Mouse (Mus musculus) layer of hippocampus, adult 18-20 months (tissue): ENCODE results near the gene Wfdc2. TPM values are rescaled to one million over a fixed set of nuclear protein-coding genes. Genes with fewer than 3 reads are reported as not detected.
"Not testable (repeated sequence)": the region's sequence is repeated elsewhere in the genome, so short reads cannot be mapped to it uniquely, and the experiment has no call there.

ENCODE experiments used
- DNase-seq, 2 experiments: peaks; one replicate each; pipeline ENCODE4 v3.0.0; 2022; ENCODE audit warnings: low spot score in 2 of 2
- total RNA-seq, 2 experiments: library from RNA; stranded (reverse); gene quantifications; 2 replicates each; pipeline ENCODE4 v1.2.3; 2021

Gene Wfdc2
- total RNA-seq, 2 experiments from 2014 or later, result 0.67 to 0.96 TPM

- DNase-seq, result no peak
These were observed 17.6 kb upstream of the Wfdc2 start for GRCm38 (mm10) chr2:164544454-164545097.

- no peak for DNase-seq
These were observed 12.9 kb upstream of the Wfdc2 start for GRCm38 (mm10) chr2:164549338-164549737.

- DNase-seq, result peak; percentile 36 to 55
These were observed 12.0 kb upstream of the Wfdc2 start for GRCm38 (mm10) chr2:164549963-164550894.

- DNase-seq, result no peak
These were observed 11.3 kb upstream of the Wfdc2 start for GRCm38 (mm10) chr2:164550895-164551269.

GRCm38 (mm10) chr2:164551502-164551901 lies 10.7 kb upstream of the Wfdc2 start:
- DNase-seq, result no peak

GRCm38 (mm10) chr2:164558426-164558825 lies 3.8 kb upstream of the Wfdc2 start:
- peak; percentile 55 to 77 for DNase-seq

- no peak for DNase-seq
These were observed 3.1 kb upstream of the Wfdc2 start for GRCm38 (mm10) chr2:164558991-164559645.

GRCm38 (mm10) chr2:164560106-164560505 lies 2.1 kb upstream of the Wfdc2 start:
- no peak for DNase-seq

- DNase-seq, result peak in 1 of 2 experiments; percentile 57
These were observed 1.3 kb downstream of the Wfdc2 start for GRCm38 (mm10) chr2:164563339-164564038.

GRCm38 (mm10) chr2:164564346-164564745 lies 2.1 kb downstream of the Wfdc2 start:
- no peak for DNase-seq

GRCm38 (mm10) chr2:164566997-164567396 lies 4.8 kb downstream of the Wfdc2 start:
- DNase-seq, result no peak

GRCm38 (mm10) chr2:164567460-164567859 lies 5.2 kb downstream of the Wfdc2 start:
- no peak for DNase-seq

GRCm38 (mm10) chr2:164573359-164573758 lies 11.1 kb downstream of the Wfdc2 start, which contains the start of gene Spint3:
Gene Spint3 (minus strand): TSS chr2:164573459.
- DNase-seq, result not testable (repeated sequence)

GRCm38 (mm10) chr2:164585025-164585725 lies 23.0 kb downstream of the Wfdc2 start, which contains the start of gene Wfdc6a:
Gene Wfdc6a (minus strand): TSS chr2:164585447.
- not testable (repeated sequence) for DNase-seq

- DNase-seq, result peak in 1 of 2 experiments; percentile 53
These were observed 29.8 kb downstream of the Wfdc2 start for GRCm38 (mm10) chr2:164592014-164592413.

- DNase-seq, result no peak
These were observed 31.3 kb downstream of the Wfdc2 start, which contains the start of gene Eppin for GRCm38 (mm10) chr2:164593494-164593893. Gene Eppin (minus strand): TSS chr2:164593594.

GRCm38 (mm10) chr2:164600179-164600578 lies 38.0 kb downstream of the Wfdc2 start:
- no peak for DNase-seq

- no peak for DNase-seq
These were observed 41.3 kb downstream of the Wfdc2 start for GRCm38 (mm10) chr2:164603482-164603881.

- no peak for DNase-seq
These were observed 42.2 kb downstream of the Wfdc2 start for GRCm38 (mm10) chr2:164604411-164604810.

GRCm38 (mm10) chr2:164608781-164609180 lies 46.6 kb downstream of the Wfdc2 start:
- DNase-seq, result no peak
